Mouse (Mus musculus): ENCODE data around the gene Rgma.

DNA sequence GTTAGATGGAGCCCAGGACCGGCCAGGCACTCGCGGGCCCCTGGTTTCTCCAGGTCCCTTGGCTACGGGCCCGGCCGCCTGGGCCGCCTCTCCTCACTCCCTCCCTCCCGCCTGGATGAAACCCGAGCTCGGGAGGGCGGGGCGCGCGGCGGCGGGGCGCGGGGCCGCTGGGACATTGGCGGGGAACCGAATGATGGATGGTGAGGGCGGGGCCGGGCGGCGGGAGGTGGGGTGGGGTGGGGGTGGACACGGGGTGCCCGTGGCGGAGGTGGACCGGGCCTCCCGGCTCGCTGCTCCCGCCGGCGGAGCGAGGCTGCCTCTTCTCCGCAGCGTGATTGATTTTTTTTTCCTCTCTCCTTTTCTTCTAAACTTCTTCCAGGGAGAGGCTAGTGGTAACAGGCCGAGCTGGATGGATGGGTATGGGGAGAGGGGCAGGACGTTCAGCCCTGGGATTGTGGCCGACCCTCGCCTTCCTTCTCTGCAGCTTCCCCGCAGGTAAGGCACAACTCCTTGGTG, 15.8 kb downstream of the Rgma start:
- TF ChIP-seq CTCF (IDR thresholded peaks at IDR 0.05; ENCODE audit: low read depth, low read length): no peak
- TF ChIP-seq EP300 (IDR thresholded peaks at IDR 0.05; ENCODE audit: insufficient read depth, low read depth, low read length): 0 out of 2 replicates have a peak, but pooled peaks have one; percentile 0
